Mouse (Mus musculus) testis, adult 2 months (tissue): Measurements from ENCODE around the gene Rufy2. TPM values are rescaled to one million over a fixed set of nuclear protein-coding genes. Genes with fewer than 3 reads are reported as not detected.

ENCODE experiments used
- H3K27ac ChIP-seq: fragments of 200-500 bp; 2 replicates; pipeline ENCODE4 v1.5.1; 2012; ENCODE audit warnings: low read depth, low read length; ENCODE audit not compliant: control insufficient read depth, insufficient read depth
- H3K27me3 ChIP-seq: fragments of 200-500 bp; 2 replicates; pipeline ENCODE4 v1.6.1; 2012; ENCODE audit warnings: mild to moderate bottlenecking, low read length, moderate library complexity; ENCODE audit not compliant: control insufficient read depth, insufficient read depth
- H3K36me3 ChIP-seq: fragments of 200-500 bp; 2 replicates; pipeline ENCODE4 v1.6.1; 2012; ENCODE audit warnings: mild to moderate bottlenecking, low read length; ENCODE audit not compliant: control insufficient read depth, insufficient read depth
- H3K4me1 ChIP-seq: fragments of 200-500 bp; 2 replicates; pipeline ENCODE4 v1.6.1; 2012; ENCODE audit warnings: low read length; ENCODE audit not compliant: control insufficient read depth, insufficient read depth
- H3K4me3 ChIP-seq: fragments of 200-500 bp; 2 replicates; pipeline ENCODE4 v1.5.1; 2012; ENCODE audit warnings: low read depth, mild to moderate bottlenecking, low read length, moderate library complexity, mixed read lengths; ENCODE audit not compliant: control insufficient read depth
- CTCF ChIP-seq: fragments of 200-500 bp; IDR thresholded peaks from 2 replicates; pipeline ENCODE4 v1.5.1; 2012; ENCODE audit warnings: low read depth, mild to moderate bottlenecking, inconsistent platforms, low read length, moderate library complexity; ENCODE audit not compliant: control insufficient read depth, insufficient read depth, insufficient replicate concordance
- POLR2A ChIP-seq: fragments of 200-500 bp; IDR thresholded peaks from 2 replicates; pipeline ENCODE4 v1.6.1; 2012; ENCODE audit warnings: low read depth, mild to moderate bottlenecking, inconsistent platforms, low read length, moderate library complexity; ENCODE audit not compliant: control insufficient read depth
- polyA plus RNA-seq: library from polyadenylated mRNA; depleted of rRNA; stranded (reverse); fragments of >200 nt; gene quantifications from 2 replicates; pipeline ENCODE4 v1.2.3, GENCODE M21; 2012

Gene Rufy2
- polyA plus RNA-seq, 1 experiment = 1.2 TPM

GRCm38 (mm10) chr10:63025016-63025415 lies 45.0 kb downstream of the Rufy2 start:
- Histone ChIP-seq H3K36me3 (no peaks in the 10 kb centered on the region; the same call in none of the 2 replicates), H3K27me3 (no peaks in the 10 kb centered on the region), H3K4me1 (peaks cover 13% of the 10 kb centered on the region), H3K27ac (no peak overlapping the region), H3K4me3 (peak overlapping the region; percentile 42; the same call in 1 of the 2 replicates)
- no peak for TF ChIP-seq POLR2A
- no peak for TF ChIP-seq CTCF

GRCm38 (mm10) chr10:63025491-63026011 lies 45.5 kb downstream of the Rufy2 start:
- Histone ChIP-seq H3K27me3 (no peaks in the 10 kb centered on the region), H3K4me1 (peaks cover 13% of the 10 kb centered on the region), H3K36me3 (no peaks in the 10 kb centered on the region; the same call in none of the 2 replicates), H3K4me3 (peak overlapping the region; percentile 69), H3K27ac (peak overlapping the region; percentile 16; the same call in 1 of the 2 replicates)
- TF ChIP-seq CTCF = no peak
- no peak for TF ChIP-seq POLR2A

- peaks cover 13% of the 10 kb centered on the region for H3K4me1 ChIP-seq
- no peak overlapping the region for H3K27ac ChIP-seq
- no peak for TF ChIP-seq POLR2A
- no peak for TF ChIP-seq CTCF
- H3K27me3 ChIP-seq = no peaks in the 10 kb centered on the region
- H3K36me3 ChIP-seq = no peaks in the 10 kb centered on the region; the same call in 1 of the 2 replicates
- H3K4me3 ChIP-seq = peak overlapping the region; percentile 76
Observed at GRCm38 (mm10) chr10:63026156-63026794, 46.3 kb downstream of the Rufy2 start.

- H3K27ac ChIP-seq = no peak overlapping the region
- H3K27me3 ChIP-seq = no peaks in the 10 kb centered on the region
- H3K4me3 ChIP-seq = peak overlapping the region; percentile 76
- peaks cover 13% of the 10 kb centered on the region for H3K4me1 ChIP-seq
- no peaks in the 10 kb centered on the region; the same call in 1 of the 2 replicates for H3K36me3 ChIP-seq
- TF ChIP-seq CTCF = no peak
Observed at GRCm38 (mm10) chr10:63026795-63027160, 46.8 kb downstream of the Rufy2 start.

- no peak overlapping the region for H3K27ac ChIP-seq
- peak overlapping the region; percentile 76 for H3K4me3 ChIP-seq
- no peak for TF ChIP-seq CTCF
- TF ChIP-seq POLR2A = no peak
- peaks cover 11% of the 10 kb centered on the region for H3K4me1 ChIP-seq
- H3K27me3 ChIP-seq = no peaks in the 10 kb centered on the region
- H3K36me3 ChIP-seq = no peaks in the 10 kb centered on the region; the same call in 1 of the 2 replicates
Observed at GRCm38 (mm10) chr10:63027376-63028161, 47.5 kb downstream of the Rufy2 start.

GRCm38 (mm10) chr10:63028396-63028795 lies 48.4 kb downstream of the Rufy2 start:
- TF ChIP-seq POLR2A = no peak
- no peak for TF ChIP-seq CTCF
- Histone ChIP-seq H3K27me3 (no peaks in the 10 kb centered on the region), H3K4me1 (peaks cover 13% of the 10 kb centered on the region), H3K36me3 (no peaks in the 10 kb centered on the region), H3K27ac (no peak overlapping the region), H3K4me3 (peak overlapping the region; percentile 26; the same call in 1 of the 2 replicates)

- no peak overlapping the region for H3K4me3 ChIP-seq
- TF ChIP-seq CTCF = no peak
- no peak for TF ChIP-seq POLR2A
- no peaks in the 10 kb centered on the region for H3K27me3 ChIP-seq
- H3K4me1 ChIP-seq = peaks cover 8% of the 10 kb centered on the region
- H3K36me3 ChIP-seq = no peaks in the 10 kb centered on the region
- H3K27ac ChIP-seq = no peak overlapping the region
Observed at GRCm38 (mm10) chr10:63032267-63032666, 52.2 kb downstream of the Rufy2 start.
